Mouse (Mus musculus) common myeloid progenitor, adult 5-6 weeks (primary cell): ENCODE results near the gene Hid1. TPM values are rescaled to one million over a fixed set of nuclear protein-coding genes. Genes with fewer than 3 reads are reported as not detected.

ENCODE experiments used
- ATAC-seq: replicated peaks from 2 replicates; pipeline ENCODE4 v1.8.0; 2016; ENCODE audit warnings: low read depth, mild to moderate bottlenecking, moderate TSS enrichment, inconsistent platforms; ENCODE audit not compliant: poor library complexity, severe bottlenecking
- total RNA-seq: library from RNA; stranded (forward); fragments of 200-1000, 187-1606 nt; gene quantifications from 2 replicates; pipeline ENCODE4 v1.2.3, GENCODE M21; 2017

The Hid1 gene
- total RNA-seq, 1 experiment from 2014 or later: 1.9 TPM

- no peak for ATAC-seq
Observed at GRCm38 (mm10) chr11:115341866-115342265, 25.7 kb downstream of the Hid1 start.

GRCm38 (mm10) chr11:115341246-115341645 lies 26.3 kb downstream of the Hid1 start:
- ATAC-seq: no peak

DNA sequence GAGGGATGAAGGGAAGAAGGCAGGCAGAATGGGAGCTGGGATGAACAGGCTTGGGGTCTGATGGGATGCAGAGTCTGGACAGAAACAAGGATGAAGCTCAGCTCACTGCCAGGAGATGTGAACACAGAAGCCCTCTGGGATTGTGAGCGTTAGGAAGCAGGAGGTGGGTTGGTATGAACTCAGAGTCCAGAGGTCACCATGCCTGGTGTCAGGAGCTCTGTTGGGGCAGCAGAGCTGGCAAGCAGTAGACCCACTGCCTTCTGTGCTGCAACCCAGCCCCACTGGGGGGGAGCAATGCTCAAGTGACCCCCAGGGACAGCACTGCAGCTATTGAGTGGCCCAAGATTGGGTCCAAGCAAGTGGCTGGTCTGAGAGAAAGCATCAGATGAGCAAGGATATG lies 29.7 kb downstream of the Hid1 start:
- no peak for ATAC-seq

GRCm38 (mm10) chr11:115337350-115337749 lies 30.2 kb downstream of the Hid1 start:
- ATAC-seq: no peak

GRCm38 (mm10) chr11:115336115-115336514 lies 31.4 kb downstream of the Hid1 start:
- 0 out of 2 replicates have a peak, but pooled peaks have one; percentile 29 for ATAC-seq

GRCm38 (mm10) chr11:115335223-115335622 lies 32.3 kb downstream of the Hid1 start:
- no peak for ATAC-seq

DNA sequence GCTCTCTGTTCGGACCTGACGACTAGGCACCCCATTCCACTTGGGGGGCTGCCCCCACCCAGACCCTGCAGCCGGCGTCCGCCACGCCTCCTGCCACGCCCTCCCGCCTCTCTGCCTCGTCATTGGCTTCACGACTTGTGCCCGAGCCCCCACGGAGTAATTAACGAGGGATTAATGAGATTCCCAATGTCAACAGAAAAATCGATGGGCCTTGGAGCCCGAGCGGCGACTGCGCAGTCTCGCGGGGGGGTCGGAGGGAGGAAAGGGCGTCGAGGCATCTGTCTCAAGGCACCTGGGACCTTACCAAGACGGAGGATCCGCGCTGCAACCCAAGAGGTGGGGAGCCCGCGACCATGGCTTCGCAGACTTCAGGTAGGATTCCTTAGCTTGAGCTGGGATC lies 33.0 kb downstream of the Hid1 start, which contains the start of gene Otop3:
Gene Otop3 (plus strand): TSS at position 201 of the 400 bp plus-strand sequence.
- ATAC-seq: no peak

DNA sequence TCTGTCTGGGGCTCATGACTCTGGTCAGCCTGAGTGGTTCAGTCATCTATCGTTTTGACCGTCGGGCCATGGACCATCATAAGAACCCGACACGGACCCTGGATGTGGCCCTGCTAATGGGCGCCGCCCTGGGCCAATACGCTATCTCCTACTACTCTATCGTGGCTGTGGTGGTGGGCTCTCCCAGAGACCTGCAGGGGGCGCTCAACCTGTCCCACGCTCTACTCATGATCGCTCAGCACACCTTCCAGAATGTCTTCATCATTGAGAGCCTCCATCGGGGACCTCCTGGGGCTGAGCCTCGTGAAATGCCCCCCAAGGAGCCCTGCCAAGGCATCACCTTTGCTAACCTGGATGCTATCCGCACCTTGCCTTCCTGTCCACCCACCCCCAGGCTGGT lies 38.2 kb downstream of the Hid1 start:
- ATAC-seq: 0 out of 2 replicates have a peak, but pooled peaks have one; percentile 29

DNA sequence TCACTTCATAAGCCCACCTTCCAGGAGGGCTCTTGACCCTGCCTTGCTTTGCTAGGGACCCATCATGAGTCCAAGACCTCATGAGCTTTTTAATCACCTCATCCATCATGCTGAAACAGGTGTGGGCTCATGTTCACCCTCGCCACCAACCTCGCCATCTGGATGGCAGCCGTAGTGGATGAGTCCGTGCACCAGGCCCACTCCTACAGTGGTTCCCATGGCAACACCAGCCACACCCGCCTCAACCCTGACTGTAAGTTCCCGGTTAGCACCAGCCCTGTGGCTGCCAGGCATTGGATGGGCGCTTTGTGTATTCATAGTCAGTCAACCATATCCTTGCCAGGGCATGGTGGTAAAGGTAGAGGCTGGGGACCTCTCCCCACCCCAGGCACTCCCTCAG lies 40.8 kb downstream of the Hid1 start:
- no peak for ATAC-seq

- no peak for ATAC-seq
Observed at GRCm38 (mm10) chr11:115323354-115323753, 44.2 kb downstream of the Hid1 start.

DNA sequence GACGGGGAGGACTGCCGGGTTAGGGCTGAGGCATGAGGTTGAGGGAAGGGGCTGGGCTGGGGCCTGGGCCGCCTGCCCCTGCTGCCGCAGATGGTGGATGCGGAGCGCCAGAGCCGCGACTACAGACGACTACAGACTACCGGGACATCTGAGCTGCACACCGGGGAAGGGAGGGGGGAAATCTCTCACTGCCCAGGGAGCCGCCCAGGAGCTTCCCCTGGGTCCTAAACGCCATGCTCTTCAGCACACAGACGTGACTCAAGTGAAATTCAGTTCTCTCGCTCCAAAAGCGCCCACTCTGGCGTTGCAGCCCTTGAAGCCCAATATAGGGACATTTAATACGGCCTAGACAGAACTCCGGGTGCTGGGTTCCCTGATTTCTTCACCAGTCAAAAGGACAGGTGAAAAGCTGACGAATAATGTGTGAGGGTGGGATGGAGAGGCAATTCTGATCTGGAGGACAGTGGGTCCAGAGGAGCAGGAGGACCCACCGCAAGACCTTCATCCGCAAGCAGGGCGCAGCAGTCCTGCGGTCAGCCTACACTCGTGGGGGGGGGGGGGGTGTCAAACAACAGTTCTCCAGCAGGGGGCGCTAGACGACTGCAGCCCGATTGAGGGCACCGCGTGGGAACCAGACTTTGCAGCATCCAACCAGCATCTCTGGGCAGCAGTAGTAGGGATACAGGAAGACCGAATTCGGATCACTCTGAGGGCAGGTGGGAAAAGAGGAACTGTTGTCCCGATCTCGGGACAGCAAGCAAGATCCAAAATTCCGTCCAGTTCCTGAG lies 45.5 kb downstream of the Hid1 start, which contains the start of gene Ush1g:
Gene Ush1g (minus strand): TSS at position 136 of the 788 bp plus-strand sequence.
- ATAC-seq: peak; percentile 63

DNA sequence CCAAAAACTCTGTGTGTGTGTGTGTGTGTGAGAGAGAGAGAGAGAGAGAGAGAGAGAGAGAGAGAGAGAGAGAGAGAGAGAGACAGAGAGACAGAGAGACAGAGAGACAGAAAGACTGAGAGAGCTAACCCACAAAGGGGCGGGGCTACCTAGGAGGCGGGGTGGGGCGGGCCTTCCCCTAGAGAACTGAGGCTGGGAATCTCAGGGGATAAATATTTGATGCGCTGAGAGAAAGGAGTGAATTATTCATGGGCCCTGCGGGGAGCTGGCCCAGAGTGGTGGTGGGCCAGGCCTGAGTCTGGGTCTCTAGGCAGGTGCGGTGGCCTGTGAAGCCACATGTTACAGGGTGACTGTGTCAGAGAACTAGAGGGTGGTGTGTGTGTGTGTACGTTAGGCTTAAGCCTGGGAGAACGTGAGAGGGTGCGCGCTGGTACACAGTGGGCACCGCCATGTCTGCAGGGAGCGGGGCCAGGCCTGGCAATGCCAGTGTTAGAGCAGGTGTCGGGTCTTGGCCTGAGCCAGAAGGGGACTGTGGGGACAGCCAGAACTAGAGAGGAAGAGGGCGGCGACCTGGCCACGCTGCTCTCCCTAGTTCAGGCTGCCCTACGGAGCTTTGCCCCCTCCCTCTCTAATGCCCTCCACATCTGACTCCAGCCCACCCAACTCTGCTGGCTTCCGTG lies 47.7 kb downstream of the Hid1 start:
- no peak for ATAC-seq

DNA sequence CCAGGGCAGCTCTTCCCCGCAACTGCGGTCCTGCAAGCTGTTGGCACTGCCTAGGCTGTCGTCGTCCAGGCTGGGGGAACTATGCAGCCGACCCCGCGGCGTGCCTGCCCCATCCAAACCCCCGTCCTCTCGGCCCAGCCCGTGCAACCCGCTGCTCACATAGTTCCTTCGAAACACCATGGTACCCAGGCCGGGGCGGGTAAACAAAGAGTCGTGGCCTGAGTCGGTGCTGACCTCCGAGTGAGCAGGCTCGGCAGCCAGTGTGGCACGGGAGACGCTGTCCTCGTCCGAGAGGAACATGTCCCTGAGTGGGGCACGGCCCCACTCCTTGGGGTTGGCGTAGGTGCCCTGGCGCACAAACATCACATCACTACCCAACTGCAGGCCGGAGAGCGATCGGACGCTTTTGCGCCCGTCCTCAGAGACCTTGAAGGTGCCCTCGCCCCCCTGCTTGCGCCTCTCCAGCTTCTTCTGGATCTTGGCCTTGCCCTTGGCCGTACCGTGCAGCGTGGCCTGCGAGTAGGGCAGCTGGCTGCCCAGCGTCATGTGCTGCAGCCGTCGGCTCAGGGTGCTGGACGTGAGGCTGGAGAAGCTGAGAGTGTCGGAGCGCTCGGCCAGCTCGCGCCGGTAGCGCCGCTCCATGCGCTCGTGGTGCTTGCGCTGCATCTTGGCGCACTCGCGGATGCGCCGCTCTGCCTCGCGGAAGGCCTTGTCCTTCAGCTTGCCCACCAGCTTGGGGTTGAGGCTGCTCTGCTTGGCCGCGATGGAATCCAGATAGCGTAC lies 49.1 kb downstream of the Hid1 start:
- no peak for ATAC-seq

DNA sequence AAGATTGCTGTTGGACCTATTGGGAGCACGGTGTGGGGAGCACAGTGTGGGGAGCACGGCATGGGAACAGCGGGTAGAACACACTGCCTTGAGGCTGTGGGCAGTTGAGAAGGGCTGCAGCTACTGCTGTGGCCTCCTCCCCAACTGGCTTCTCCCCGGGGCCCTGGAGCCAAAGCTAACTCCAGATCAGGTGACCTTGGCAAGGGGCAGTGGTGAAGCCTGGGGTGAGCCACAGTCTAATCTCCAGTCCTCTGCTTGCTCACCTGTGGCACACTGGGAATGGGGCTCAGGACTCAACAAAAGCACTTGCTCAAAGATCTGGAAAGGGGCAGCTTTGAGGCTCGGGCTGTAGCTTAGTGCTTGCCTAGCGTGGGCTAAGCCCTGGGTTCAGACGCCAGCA lies 50.4 kb downstream of the Hid1 start:
- ATAC-seq: no peak

DNA sequence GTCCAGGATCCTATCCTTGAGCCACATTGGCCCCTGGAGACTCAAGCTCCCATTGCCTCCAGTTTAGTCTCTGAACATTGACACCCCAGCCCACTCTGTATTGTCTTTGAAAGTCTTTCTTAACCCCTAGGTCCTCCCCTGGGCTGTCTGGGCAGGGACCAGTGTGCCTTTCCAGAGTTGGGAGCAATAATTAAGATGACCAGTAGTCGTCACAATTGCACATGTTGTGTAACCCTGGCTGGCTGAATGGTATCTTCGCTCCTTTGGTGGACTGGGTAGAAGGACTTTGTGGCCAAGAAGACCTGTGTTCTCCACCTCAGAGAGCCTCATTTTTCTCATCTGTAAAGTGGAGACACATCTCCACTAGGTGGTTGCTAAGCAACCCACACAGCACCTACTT lies 53.3 kb downstream of the Hid1 start:
- ATAC-seq: peak; percentile 55

GRCm38 (mm10) chr11:115308781-115309180 lies 58.8 kb downstream of the Hid1 start:
- ATAC-seq: no peak

- no peak for ATAC-seq
Observed at GRCm38 (mm10) chr11:115306863-115307262, 60.7 kb downstream of the Hid1 start, which contains the start of gene Otop2. TSS of gene Otop2 (plus strand) at chr11:115307163.

- no peak for ATAC-seq
Observed at GRCm38 (mm10) chr11:115303167-115303566, 64.4 kb downstream of the Hid1 start.

DNA sequence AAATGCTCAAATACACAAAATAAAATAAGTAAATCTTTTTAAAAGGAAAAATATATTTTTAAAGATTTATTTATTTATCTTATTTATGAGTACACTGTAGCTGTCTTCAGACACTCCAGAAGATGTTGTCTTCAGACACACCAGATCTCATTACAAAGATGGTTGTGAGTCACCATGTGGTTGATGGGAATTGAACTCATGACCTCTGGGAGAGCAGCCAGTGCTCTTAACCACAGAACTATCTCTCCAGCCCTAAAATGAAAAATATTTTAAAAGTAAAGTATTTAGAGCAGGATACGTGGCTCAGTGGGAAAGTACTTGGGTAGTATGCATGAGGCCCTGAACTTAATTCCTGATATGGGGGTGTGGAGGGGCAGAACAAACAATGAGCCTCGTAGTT lies 66.2 kb downstream of the Hid1 start:
- ATAC-seq: no peak

- no peak for ATAC-seq
Observed at GRCm38 (mm10) chr11:115300745-115301144, 66.8 kb downstream of the Hid1 start.
